Mouse (Mus musculus): ENCODE data around the gene Cop1. TPM values are rescaled to one million over a fixed set of nuclear protein-coding genes. Genes with fewer than 3 reads are reported as not detected.

The Cop1 gene
- polyA plus RNA-seq, 1 experiment from 2014 or later = 76.1 TPM

- Histone ChIP-seq H3K27ac (replicated peaks) (no peak overlapping the region), H3K4me2 (replicated peaks) (no peak overlapping the region), H3K4me3 (replicated peaks) (no peak overlapping the region), H3K9me3 (replicated peaks) (no peaks in the 10 kb centered on the region), H3K36me3 (peaks cover 17% of the 10 kb centered on the region), H3K4me1 (no peaks in the 10 kb centered on the region), H3K9ac (no peak overlapping the region), H3K27me3 (no peaks in the 10 kb centered on the region)
- ATAC-seq (ENCODE audit: insufficient number of reproducible peaks, low FRiP score, low TSS enrichment, low read depth) = no peak
- WGBS = 93% methylated on average over 2 of the region's 2 CpGs
Observed at GRCm38 (mm10) chr1:159290859-159291258, 58.7 kb downstream of the Cop1 start.

- Histone ChIP-seq H3K4me1 (no peaks in the 10 kb centered on the region), H3K27me3 (no peaks in the 10 kb centered on the region), H3K4me3 (replicated peaks) (no peak overlapping the region), H3K9me3 (replicated peaks) (no peaks in the 10 kb centered on the region), H3K27ac (replicated peaks) (no peak overlapping the region), H3K4me2 (replicated peaks) (no peak overlapping the region), H3K36me3 (peaks cover 10% of the 10 kb centered on the region; the same call in 1 of the 2 replicates), H3K9ac (no peak overlapping the region)
- 91% methylated on average over 7 of the region's 7 CpGs for WGBS
- ATAC-seq (ENCODE audit: insufficient number of reproducible peaks, low FRiP score, low TSS enrichment, low read depth) = no peak
Observed at GRCm38 (mm10) chr1:159301418-159302082, 69.4 kb downstream of the Cop1 start.

- no peak overlapping the region for H3K4me3 ChIP-seq (replicated peaks)
- H3K27me3 ChIP-seq = no peaks in the 10 kb centered on the region
- H3K4me2 ChIP-seq (replicated peaks) = no peak overlapping the region
- 68% methylated on average over 2 of the region's 2 CpGs for WGBS
- H3K4me1 ChIP-seq = no peaks in the 10 kb centered on the region
- no peaks in the 10 kb centered on the region for H3K9me3 ChIP-seq (replicated peaks)
- H3K27ac ChIP-seq (replicated peaks) = no peak overlapping the region
- H3K9ac ChIP-seq = no peak overlapping the region
- ATAC-seq (ENCODE audit: insufficient number of reproducible peaks, low FRiP score, low TSS enrichment, low read depth) = no peak
- H3K36me3 ChIP-seq = peaks cover 5% of the 10 kb centered on the region; the same call in 1 of the 2 replicates
Observed at GRCm38 (mm10) chr1:159313625-159314024, 81.5 kb downstream of the Cop1 start.

GRCm38 (mm10) chr1:159322586-159322985 is 90.5 kb downstream of the Cop1 start:
- no peak overlapping the region for H3K4me3 ChIP-seq (replicated peaks)
- peaks cover 6% of the 10 kb centered on the region; the same call in 1 of the 2 replicates for H3K36me3 ChIP-seq
- no peaks in the 10 kb centered on the region for H3K9me3 ChIP-seq (replicated peaks)
- no peak overlapping the region for H3K9ac ChIP-seq
- 82% methylated on average over 1 of the region's 1 CpGs for whole genome bisulfite sequencing
- no peak overlapping the region for H3K4me2 ChIP-seq (replicated peaks)
- H3K4me1 ChIP-seq = no peaks in the 10 kb centered on the region
- H3K27ac ChIP-seq (replicated peaks) = no peak overlapping the region
- no peaks in the 10 kb centered on the region for H3K27me3 ChIP-seq
- no peak for ATAC-seq (ENCODE audit: insufficient number of reproducible peaks, low FRiP score, low TSS enrichment, low read depth)

GRCm38 (mm10) chr1:159331008-159331407 is 98.9 kb downstream of the Cop1 start:
- Histone ChIP-seq H3K27me3 (no peaks in the 10 kb centered on the region), H3K36me3 (peaks cover 33% of the 10 kb centered on the region), H3K4me1 (no peaks in the 10 kb centered on the region), H3K27ac (replicated peaks) (no peak overlapping the region), H3K4me2 (replicated peaks) (no peak overlapping the region), H3K9me3 (replicated peaks) (no peaks in the 10 kb centered on the region), H3K9ac (no peak overlapping the region), H3K4me3 (replicated peaks) (no peak overlapping the region)
- ATAC-seq (ENCODE audit: insufficient number of reproducible peaks, low FRiP score, low TSS enrichment, low read depth) = no peak
- WGBS = 75% methylated on average over 4 of the region's 4 CpGs

- H3K4me3 ChIP-seq (replicated peaks) = no peak overlapping the region
- no peak overlapping the region for H3K9ac ChIP-seq
- H3K36me3 ChIP-seq = peaks cover 34% of the 10 kb centered on the region
- no peak for ATAC-seq (ENCODE audit: insufficient number of reproducible peaks, low FRiP score, low TSS enrichment, low read depth)
- no peaks in the 10 kb centered on the region for H3K27me3 ChIP-seq
- 92% methylated on average over 4 of the region's 4 CpGs for WGBS
- no peaks in the 10 kb centered on the region for H3K4me1 ChIP-seq
- H3K27ac ChIP-seq (replicated peaks) = no peak overlapping the region
- no peaks in the 10 kb centered on the region for H3K9me3 ChIP-seq (replicated peaks)
- no peak overlapping the region for H3K4me2 ChIP-seq (replicated peaks)
Observed at GRCm38 (mm10) chr1:159334157-159334556, 102.0 kb downstream of the Cop1 start.

- ATAC-seq (ENCODE audit: insufficient number of reproducible peaks, low FRiP score, low TSS enrichment, low read depth) = no peak
- Histone ChIP-seq H3K27ac (replicated peaks) (no peak overlapping the region), H3K9me3 (replicated peaks) (no peaks in the 10 kb centered on the region), H3K9ac (no peak overlapping the region), H3K27me3 (no peaks in the 10 kb centered on the region), H3K4me3 (replicated peaks) (no peak overlapping the region), H3K4me1 (no peaks in the 10 kb centered on the region), H3K4me2 (replicated peaks) (no peak overlapping the region), H3K36me3 (peaks cover 14% of the 10 kb centered on the region; the same call in 1 of the 2 replicates)
- 75% methylated on average over 2 of the region's 2 CpGs for WGBS
Observed at GRCm38 (mm10) chr1:159342355-159342754, 110.2 kb downstream of the Cop1 start.

- ATAC-seq (ENCODE audit: insufficient number of reproducible peaks, low FRiP score, low TSS enrichment, low read depth) = no peak
- Histone ChIP-seq H3K9ac (no peak overlapping the region), H3K27ac (replicated peaks) (no peak overlapping the region), H3K36me3 (peaks cover 8% of the 10 kb centered on the region), H3K27me3 (no peaks in the 10 kb centered on the region), H3K4me2 (replicated peaks) (no peak overlapping the region), H3K4me3 (replicated peaks) (no peak overlapping the region), H3K4me1 (no peaks in the 10 kb centered on the region), H3K9me3 (replicated peaks) (no peaks in the 10 kb centered on the region)
- WGBS = 93% methylated on average over 1 of the region's 1 CpGs
Observed at GRCm38 (mm10) chr1:159355027-159355570, 123.0 kb downstream of the Cop1 start.

GRCm38 (mm10) chr1:159358713-159359112 is 126.6 kb downstream of the Cop1 start:
- no peaks in the 10 kb centered on the region for H3K9me3 ChIP-seq (replicated peaks)
- no peak overlapping the region for H3K4me2 ChIP-seq (replicated peaks)
- H3K9ac ChIP-seq = no peak overlapping the region
- H3K36me3 ChIP-seq = no peaks in the 10 kb centered on the region
- no peak overlapping the region for H3K4me3 ChIP-seq (replicated peaks)
- no peak for ATAC-seq (ENCODE audit: insufficient number of reproducible peaks, low FRiP score, low TSS enrichment, low read depth)
- no peaks in the 10 kb centered on the region for H3K27me3 ChIP-seq
- H3K27ac ChIP-seq (replicated peaks) = no peak overlapping the region
- WGBS = 74% methylated on average over 5 of the region's 5 CpGs
- H3K4me1 ChIP-seq = no peaks in the 10 kb centered on the region

GRCm38 (mm10) chr1:159371881-159372390 is 139.8 kb downstream of the Cop1 start:
- no peaks in the 10 kb centered on the region for H3K4me1 ChIP-seq
- H3K9ac ChIP-seq = no peak overlapping the region
- ATAC-seq (ENCODE audit: insufficient number of reproducible peaks, low FRiP score, low TSS enrichment, low read depth) = no peak
- no peaks in the 10 kb centered on the region for H3K9me3 ChIP-seq (replicated peaks)
- H3K27ac ChIP-seq (replicated peaks) = no peak overlapping the region
- no peak overlapping the region for H3K4me3 ChIP-seq (replicated peaks)
- 59% methylated on average over 4 of the region's 4 CpGs for WGBS
- H3K4me2 ChIP-seq (replicated peaks) = no peak overlapping the region
- H3K36me3 ChIP-seq = no peaks in the 10 kb centered on the region
- H3K27me3 ChIP-seq = no peaks in the 10 kb centered on the region

GRCm38 (mm10) chr1:159382218-159382617 is 150.1 kb downstream of the Cop1 start:
- ATAC-seq (ENCODE audit: insufficient number of reproducible peaks, low FRiP score, low TSS enrichment, low read depth) = no peak
- no peaks in the 10 kb centered on the region for H3K36me3 ChIP-seq

GRCm38 (mm10) chr1:159382916-159383315 is 150.8 kb downstream of the Cop1 start:
- no peak overlapping the region for H3K27ac ChIP-seq (replicated peaks)
- H3K9me3 ChIP-seq (replicated peaks) = no peaks in the 10 kb centered on the region
- H3K27me3 ChIP-seq = no peaks in the 10 kb centered on the region
- H3K36me3 ChIP-seq = no peaks in the 10 kb centered on the region
- H3K4me2 ChIP-seq (replicated peaks) = no peak overlapping the region
- H3K4me1 ChIP-seq = no peaks in the 10 kb centered on the region
- 77% methylated on average over 2 of the region's 2 CpGs for WGBS
- no peak overlapping the region for H3K4me3 ChIP-seq (replicated peaks)
- ATAC-seq (ENCODE audit: insufficient number of reproducible peaks, low FRiP score, low TSS enrichment, low read depth) = no peak
- no peak overlapping the region for H3K9ac ChIP-seq

More at GRCm38 (mm10) chr1:159382218-159382617, 150.1 kb downstream of the Cop1 start:
- H3K4me1 ChIP-seq = no peaks in the 10 kb centered on the region
- no peak overlapping the region for H3K4me3 ChIP-seq (replicated peaks)
- H3K9ac ChIP-seq = no peak overlapping the region
- no peaks in the 10 kb centered on the region for H3K9me3 ChIP-seq (replicated peaks)
- WGBS = 25% methylated on average over 1 of the region's 1 CpGs
- no peak overlapping the region for H3K27ac ChIP-seq (replicated peaks)
- no peak overlapping the region for H3K4me2 ChIP-seq (replicated peaks)
- no peaks in the 10 kb centered on the region for H3K27me3 ChIP-seq
